ENCODE assay signal across 7 mouse cellular contexts in genomic region chr2:53189811-53190210, GRCm38 (mm10). TPM values are rescaled to one million over a fixed set of nuclear protein-coding genes. Genes with fewer than 3 reads are reported as not detected.
DNase-seq lines count a peak whose midpoint lies in the region; ATAC-seq and TF ChIP-seq lines count a peak whose summit lies in the region.

No protein-coding gene starts in this region.

- 70% methylated on average over 3 of the region's 3 CpGs for WGBS in forebrain, postnatal 0 days
- WGBS in liver, embryonic 12.5 days (ENCODE audit: insufficient replicate concordance), result 73% methylated on average over 3 of the region's 3 CpGs

- H3K4me3 ChIP-seq in testis, adult 2 months (ENCODE audit: control insufficient read depth, low read depth, low read length), result peak overlapping the region; percentile 83
- no peak overlapping the region; the same call in none of the 2 replicates for H3K4me3 ChIP-seq in forebrain, postnatal 0 days (ENCODE audit: low read depth, low read length)
- H3K4me3 ChIP-seq in liver, embryonic 12.5 days, result peak overlapping the region; percentile 92

- no peaks in the 10 kb centered on the region for H3K36me3 ChIP-seq in testis, adult 2 months (ENCODE audit: control insufficient read depth, insufficient read depth, low read length)
- H3K36me3 ChIP-seq in forebrain, postnatal 0 days (ENCODE audit: insufficient read depth), result no peaks in the 10 kb centered on the region
- peaks cover 37% of the 10 kb centered on the region for H3K36me3 ChIP-seq in liver, embryonic 12.5 days

- H3K4me1 ChIP-seq in testis, adult 2 months (ENCODE audit: control insufficient read depth, insufficient read depth, low read length), result peaks cover 2% of the 10 kb centered on the region; the same call in 1 of the 2 replicates
- peaks cover 14% of the 10 kb centered on the region for H3K4me1 ChIP-seq in forebrain, postnatal 0 days (ENCODE audit: insufficient read depth)
- peaks cover 36% of the 10 kb centered on the region for H3K4me1 ChIP-seq in liver, embryonic 12.5 days

- H3K27ac ChIP-seq in testis, adult 2 months (ENCODE audit: control insufficient read depth, insufficient read depth, low read depth, low read length), result no peak overlapping the region
- H3K27ac ChIP-seq in forebrain, postnatal 0 days (ENCODE audit: low read depth, low read length), result no peak overlapping the region
- no peak overlapping the region for H3K27ac ChIP-seq in liver, embryonic 12.5 days

- no peak overlapping the region for H3K9ac ChIP-seq in forebrain, postnatal 0 days
- H3K9ac ChIP-seq in liver, embryonic 12.5 days, result peak overlapping the region; percentile 89; the same call in 1 of the 2 replicates

- no peaks in the 10 kb centered on the region for H3K27me3 ChIP-seq in testis, adult 2 months (ENCODE audit: control insufficient read depth, insufficient read depth, low read length)
- H3K27me3 ChIP-seq in forebrain, postnatal 0 days (ENCODE audit: insufficient read depth, low read length), result no peaks in the 10 kb centered on the region
- no peaks in the 10 kb centered on the region for H3K27me3 ChIP-seq in liver, embryonic 12.5 days (replicated peaks)

- H3K9me3 ChIP-seq in forebrain, postnatal 0 days (ENCODE audit: low read length), result no peaks in the 10 kb centered on the region
- no peaks in the 10 kb centered on the region for H3K9me3 ChIP-seq in liver, embryonic 12.5 days (replicated peaks)

- no peak for TF ChIP-seq POLR2A in testis, adult 2 months (IDR thresholded peaks at IDR 0.05; ENCODE audit: control insufficient read depth, low read depth, low read length)

- DNase-seq in testis, postnatal 14 days (ENCODE audit: low spot score), result no peak
- peak; percentile 30 for DNase-seq in c-Kit-positive CD71-positive TER-119-positive erythroid progenitor cells, embryonic 14.5 days (ENCODE audit: low spot score)
- no peak for DNase-seq in forebrain, postnatal 0 days

- H3K4me2 ChIP-seq in forebrain, postnatal 0 days (ENCODE audit: low read depth), result peak overlapping the region; percentile 59
- peak overlapping the region; percentile 77 for H3K4me2 ChIP-seq in liver, embryonic 12.5 days

- no peak for ATAC-seq in forebrain, postnatal 0 days
- ATAC-seq in liver, embryonic 12.5 days, result no peak
- ATAC-seq in megakaryocyte progenitor cell, adult 5-6 weeks (replicated peaks; ENCODE audit: poor library complexity), result no peak
- no peak for ATAC-seq in frontal cortex, adult (ENCODE audit: low TSS enrichment)

- TF ChIP-seq CTCF in testis, adult 2 months (IDR thresholded peaks at IDR 0.05; ENCODE audit: control insufficient read depth, insufficient read depth, insufficient replicate concordance, low read depth, low read length), result no peak
- peak; percentile 37 for TF ChIP-seq CTCF in forebrain, postnatal 0 days (IDR thresholded peaks at IDR 0.05; ENCODE audit: low read depth)

RNA-seq across cellular contexts. Expression of gene Prpf40a, which starts 1.3 kb away (rescaled TPM):
- 28.2 and 30.8 TPM in 2 replicates for polyA plus RNA-seq in testis, adult 2 months (2012; rRNA removed)
- 58.0 and 64.4 TPM in 2 replicates for total RNA-seq in forebrain, postnatal 0 days (2014; rRNA removed)
- 90.6 and 102 TPM in 2 replicates for polyA plus RNA-seq in forebrain, postnatal 0 days (2015; fragmentation: Nextera tagmentation; extraction: Ambion mirVana)
- polyA plus RNA-seq in liver, embryonic 12.5 days (2016; fragmentation: Nextera tagmentation; extraction: Ambion mirVana), result 98.4 and 99.3 TPM in 2 replicates
- total RNA-seq in megakaryocyte progenitor cell, adult 5-6 weeks (2015), result 119 and 125 TPM in 2 replicates
- total RNA-seq in megakaryocyte progenitor cell, adult 5-6 weeks (2017), result 182 and 240 TPM in 2 replicates

RNA-seq across cellular contexts. Expression of gene Arl6ip6, which starts 1.7 kb away (rescaled TPM):
- polyA plus RNA-seq in testis, adult 2 months (2012; rRNA removed), result 76.3 and 110 TPM in 2 replicates
- total RNA-seq in forebrain, postnatal 0 days (2014; rRNA removed), result 24.3 and 24.6 TPM in 2 replicates
- polyA plus RNA-seq in forebrain, postnatal 0 days (2015; fragmentation: Nextera tagmentation; extraction: Ambion mirVana), result 16.0 and 20.2 TPM in 2 replicates
- polyA plus RNA-seq in liver, embryonic 12.5 days (2016; fragmentation: Nextera tagmentation; extraction: Ambion mirVana), result 34.5 and 34.7 TPM in 2 replicates
- total RNA-seq in megakaryocyte progenitor cell, adult 5-6 weeks (2015), result 45.1 and 48.4 TPM in 2 replicates
- total RNA-seq in megakaryocyte progenitor cell, adult 5-6 weeks (2017), result 25.8 and 38.7 TPM in 2 replicates
